Mouse (Mus musculus): ENCODE data around the gene Trpv5. TPM values are rescaled to one million over a fixed set of nuclear protein-coding genes. Genes with fewer than 3 reads are reported as not detected.

Gene Trpv5
- polyA plus RNA-seq, 1 experiment from 2014 or later = not detected

- peaks cover 34% of the 10 kb centered on the region for H3K4me1 ChIP-seq
- no peaks in the 10 kb centered on the region for H3K27me3 ChIP-seq (replicated peaks)
- H3K4me2 ChIP-seq = peak within 1 kb of the TSS; percentile 94
- H3K9me3 ChIP-seq = no peaks in the 10 kb centered on the region
- under 1% methylated on average over 67 of the region's 68 CpGs for WGBS
- H3K4me3 ChIP-seq = peak within 1 kb of the TSS; percentile 83
- peak within 1 kb of the TSS; percentile 94 for H3K27ac ChIP-seq
- ATAC-seq (replicated peaks) = peak; percentile 93
- H3K36me3 ChIP-seq (replicated peaks) = no peaks in the 10 kb centered on the region
- peak within 1 kb of the TSS; percentile 94 for H3K9ac ChIP-seq
These were observed 75.3 kb downstream of the Trpv5 start, which contains the start of gene Ephb6 for GRCm38 (mm10) chr6:41605061-41605793. TSS of gene Ephb6 (plus strand) at chr6:41605482.

- Histone ChIP-seq H3K27me3 (replicated peaks) (no peaks in the 10 kb centered on the region), H3K4me3 (peak overlapping the region; percentile 83), H3K9me3 (no peaks in the 10 kb centered on the region), H3K4me1 (peaks cover 34% of the 10 kb centered on the region), H3K36me3 (replicated peaks) (no peaks in the 10 kb centered on the region), H3K27ac (peak overlapping the region; percentile 94), H3K4me2 (peak overlapping the region; percentile 94), H3K9ac (peak overlapping the region; percentile 94)
- WGBS = under 1% methylated on average over 23 of the region's 23 CpGs
- ATAC-seq (replicated peaks) = peak; percentile 83
These were observed 76.0 kb downstream of the Trpv5 start for GRCm38 (mm10) chr6:41604401-41605050.

Other genes starting within 250 kb of the Trpv5 start
- not detected in 2 replicates for gene Gm10334, start 234.6 kb downstream of the Trpv5 start, polyA plus RNA-seq (2015; fragmentation: Nextera tagmentation; extraction: Ambion mirVana)
- not detected in 2 replicates for gene Prss1, start 221.8 kb downstream of the Trpv5 start, polyA plus RNA-seq (2015; fragmentation: Nextera tagmentation; extraction: Ambion mirVana)
- not detected in 2 replicates for gene Prss2, start 159.0 kb downstream of the Trpv5 start, polyA plus RNA-seq (2015; fragmentation: Nextera tagmentation; extraction: Ambion mirVana)
- gene Ephb6, start 75.3 kb downstream of the Trpv5 start, polyA plus RNA-seq (2015; fragmentation: Nextera tagmentation; extraction: Ambion mirVana) = 43.7 and 44.2 TPM in 2 replicates
- gene Trpv6, start 44.4 kb downstream of the Trpv5 start, polyA plus RNA-seq (2015; fragmentation: Nextera tagmentation; extraction: Ambion mirVana) = 0.89 and 1.3 TPM in 2 replicates
- not detected in 2 replicates for gene Llcfc1, start 3.7 kb upstream of the Trpv5 start, polyA plus RNA-seq (2015; fragmentation: Nextera tagmentation; extraction: Ambion mirVana)
- 0.21 and 0.75 TPM in 2 replicates for gene Kel, start 23.6 kb upstream of the Trpv5 start, polyA plus RNA-seq (2015; fragmentation: Nextera tagmentation; extraction: Ambion mirVana)
- gene Olfr459, start 94.4 kb upstream of the Trpv5 start, polyA plus RNA-seq (2015; fragmentation: Nextera tagmentation; extraction: Ambion mirVana) = not detected in 2 replicates
- not detected in 2 replicates for gene Pip, start 166.8 kb upstream of the Trpv5 start, polyA plus RNA-seq (2015; fragmentation: Nextera tagmentation; extraction: Ambion mirVana)
- gene Sval2, start 172.2 kb upstream of the Trpv5 start, polyA plus RNA-seq (2015; fragmentation: Nextera tagmentation; extraction: Ambion mirVana) = not detected in 2 replicates